Comparison of ENCODE assay signal across 9 mouse cellular contexts in the genomic region with DNA sequence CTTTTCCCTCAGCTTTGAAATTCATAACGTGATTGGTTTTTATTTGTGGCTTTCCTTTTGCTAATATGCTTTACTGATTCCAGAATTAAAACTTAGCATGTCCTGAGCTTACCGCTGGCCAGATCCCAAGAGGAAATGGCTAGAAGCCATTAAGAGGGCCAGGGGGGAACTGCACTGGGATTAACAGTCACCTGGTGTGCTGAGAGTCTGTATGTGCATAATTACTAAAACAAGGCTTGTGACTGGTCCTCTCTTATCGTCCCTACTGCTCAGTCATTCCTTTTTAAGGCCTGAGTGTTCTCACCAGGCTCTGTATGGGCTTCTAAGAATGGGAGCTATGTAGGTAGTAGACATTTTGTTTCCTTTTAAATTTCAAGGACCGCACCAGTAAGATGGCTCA. TPM values are rescaled to one million over a fixed set of nuclear protein-coding genes. Genes with fewer than 3 reads are reported as not detected.
A peak's percentile ranks its signal among the peaks of the same experiment; 100 is the strongest.
DNase-seq lines count a peak whose midpoint lies in the region; ATAC-seq and TF ChIP-seq lines count a peak whose summit lies in the region.
"Had no signal": no experiment of that assay in that cellular context is flagged by ENCODE, and none has a peak within 500 bp of the region (broad histone marks: within the 10 kb centered on the region; RNA-seq: fewer than 3 reads in every experiment).

No protein-coding gene starts in this region.

- H3K4me3 ChIP-seq in forebrain, embryonic 10.5 days, result no peak overlapping the region
- no peak overlapping the region for H3K4me3 ChIP-seq in forebrain, embryonic 11.5 days (ENCODE audit: low read depth, low read length)
- H3K4me3 ChIP-seq in kidney, adult 2 months (ENCODE audit: insufficient read depth, low read depth, low read length), result no peak overlapping the region
- no peak overlapping the region for H3K4me3 ChIP-seq in lung, embryonic 16.5 days (ENCODE audit: low read length)
- no peak overlapping the region for H3K4me3 ChIP-seq in forebrain, embryonic 16.5 days (replicated peaks; ENCODE audit: low read length)

- no peak for DNase-seq in forebrain, embryonic 10.5 days (ENCODE audit: extremely low spot score, low spot score)
- DNase-seq in forebrain, embryonic 11.5 days (ENCODE audit: low spot score), result no peak
- peak; percentile 61 to 64 for DNase-seq in heart, adult 9 months (ENCODE audit: low spot score in 2 of 2)
- peak; percentile 84 for DNase-seq in kidney, adult 2 months
- no peak for DNase-seq in spleen, adult 18-20 months
- DNase-seq in left cerebral cortex, postnatal 14 days (ENCODE audit: low spot score in 2 of 2), result no peak

- no peaks in the 10 kb centered on the region for H3K27me3 ChIP-seq in forebrain, embryonic 10.5 days (ENCODE audit: poor library complexity, severe bottlenecking)
- no peaks in the 10 kb centered on the region for H3K27me3 ChIP-seq in forebrain, embryonic 11.5 days (ENCODE audit: control insufficient read depth, insufficient read depth, low read length)
- H3K27me3 ChIP-seq in kidney, adult 2 months (replicated peaks; ENCODE audit: control insufficient read depth, insufficient read depth, low read length), result no peaks in the 10 kb centered on the region
- no peaks in the 10 kb centered on the region for H3K27me3 ChIP-seq in lung, embryonic 16.5 days (ENCODE audit: control insufficient read depth, insufficient read depth, low read depth, low read length)
- H3K27me3 ChIP-seq in forebrain, embryonic 16.5 days (replicated peaks; ENCODE audit: control insufficient read depth, insufficient read depth, low read length), result no peaks in the 10 kb centered on the region

- H3K9me3 ChIP-seq in forebrain, embryonic 10.5 days, result no peaks in the 10 kb centered on the region
- no peaks in the 10 kb centered on the region for H3K9me3 ChIP-seq in forebrain, embryonic 11.5 days (ENCODE audit: control insufficient read depth, low read length)
- no peaks in the 10 kb centered on the region for H3K9me3 ChIP-seq in lung, embryonic 16.5 days (ENCODE audit: control insufficient read depth, low read length)
- no peaks in the 10 kb centered on the region for H3K9me3 ChIP-seq in forebrain, embryonic 16.5 days (ENCODE audit: control insufficient read depth, low read length)

- no peak for ATAC-seq in forebrain, embryonic 11.5 days (replicated peaks; ENCODE audit: low FRiP score)
- no peak for ATAC-seq in lung, embryonic 16.5 days (ENCODE audit: low read depth)
- no peak for ATAC-seq in forebrain, embryonic 16.5 days
- ATAC-seq: midbrain, embryonic 16.5 days had no signal

- no peak for TF ChIP-seq POLR2A in kidney, adult 2 months (IDR thresholded peaks at IDR 0.05; ENCODE audit: low read depth, low read length)

- no peak for TF ChIP-seq CTCF in kidney, adult 2 months (conservative IDR thresholded peaks at IDR 0.05; ENCODE audit: insufficient read depth, insufficient read length, low read depth, low read length)

- WGBS in forebrain, embryonic 10.5 days, result 40% methylated on average over 4 of the region's 4 CpGs
- 34% methylated on average over 4 of the region's 4 CpGs for WGBS in forebrain, embryonic 11.5 days
- WGBS in kidney, adult 2 months, result 34% methylated on average over 4 of the region's 4 CpGs
- 35% methylated on average over 4 of the region's 4 CpGs for WGBS in lung, embryonic 16.5 days
- 30% methylated on average over 4 of the region's 4 CpGs for WGBS in forebrain, embryonic 16.5 days

- H3K36me3 ChIP-seq in forebrain, embryonic 10.5 days (replicated peaks), result peaks cover 17% of the 10 kb centered on the region
- H3K36me3 ChIP-seq in forebrain, embryonic 11.5 days (ENCODE audit: control insufficient read depth, insufficient read depth, low read length), result no peaks in the 10 kb centered on the region; the same call in 1 of the 2 replicates
- H3K36me3 ChIP-seq in kidney, adult 2 months (ENCODE audit: control insufficient read depth, insufficient read depth, low read length), result no peaks in the 10 kb centered on the region
- no peaks in the 10 kb centered on the region for H3K36me3 ChIP-seq in lung, embryonic 16.5 days (ENCODE audit: control insufficient read depth, insufficient read depth, low read length)
- 0 out of 2 replicates have a peak, but pooled peaks cover 2% of the 10 kb centered on the region for H3K36me3 ChIP-seq in forebrain, embryonic 16.5 days (ENCODE audit: control insufficient read depth, insufficient read depth)

- H3K4me1 ChIP-seq in forebrain, embryonic 10.5 days, result peaks cover 14% of the 10 kb centered on the region
- no peaks in the 10 kb centered on the region for H3K4me1 ChIP-seq in forebrain, embryonic 11.5 days (replicated peaks; ENCODE audit: control insufficient read depth, insufficient read depth, low read length)
- peaks cover 21% of the 10 kb centered on the region for H3K4me1 ChIP-seq in kidney, adult 2 months (ENCODE audit: control insufficient read depth, insufficient read depth, low read length)
- H3K4me1 ChIP-seq in lung, embryonic 16.5 days (replicated peaks; ENCODE audit: control insufficient read depth, insufficient read depth, low read length), result peaks cover 4% of the 10 kb centered on the region; the same call in 1 of the 2 replicates
- peaks cover 2% of the 10 kb centered on the region; the same call in 1 of the 2 replicates for H3K4me1 ChIP-seq in forebrain, embryonic 16.5 days (replicated peaks; ENCODE audit: control insufficient read depth, insufficient read depth, low read length)

- H3K4me2 ChIP-seq in forebrain, embryonic 11.5 days (ENCODE audit: low read depth, low read length, severe bottlenecking), result no peak overlapping the region
- H3K4me2 ChIP-seq in lung, embryonic 16.5 days (ENCODE audit: low read depth, low read length), result no peak overlapping the region
- H3K4me2 ChIP-seq in forebrain, embryonic 16.5 days (ENCODE audit: low read length), result no peak overlapping the region

- H3K27ac ChIP-seq in forebrain, embryonic 10.5 days, result 0 out of 2 replicates have a peak overlapping the region, but pooled peaks have one; percentile 12
- no peak overlapping the region for H3K27ac ChIP-seq in forebrain, embryonic 11.5 days (ENCODE audit: low read depth, low read length)
- peak overlapping the region; percentile 61; the same call in 1 of the 2 replicates for H3K27ac ChIP-seq in kidney, adult 2 months (ENCODE audit: insufficient read depth, low read depth, low read length)
- H3K27ac ChIP-seq in lung, embryonic 16.5 days (ENCODE audit: low read length), result peak overlapping the region; percentile 22; the same call in 1 of the 2 replicates
- H3K27ac ChIP-seq in forebrain, embryonic 16.5 days (ENCODE audit: low read length), result no peak overlapping the region

- H3K9ac ChIP-seq in forebrain, embryonic 11.5 days (ENCODE audit: low read length), result no peak overlapping the region
- H3K9ac ChIP-seq in lung, embryonic 16.5 days (ENCODE audit: low read length), result no peak overlapping the region
- no peak overlapping the region for H3K9ac ChIP-seq in forebrain, embryonic 16.5 days (replicated peaks; ENCODE audit: low read depth, low read length)

- intact Hi-C loops in left cerebral cortex, postnatal 14 days (cut with DNase I), result no loop called here

RNA-seq across cellular contexts. Expression of gene Slc16a1, which starts 23.5 kb away (rescaled TPM):
- 57.3 and 60.0 TPM in 2 replicates for polyA plus RNA-seq in forebrain, embryonic 10.5 days (2016; fragmentation: Nextera tagmentation; extraction: Ambion mirVana)
- 45.1 and 45.9 TPM in 2 replicates for polyA plus RNA-seq in forebrain, embryonic 11.5 days (2014; fragmentation: Nextera tagmentation; extraction: Ambion mirVana)
- 18.3 and 23.1 TPM in 2 replicates for polyA plus RNA-seq in kidney, adult 2 months (2012; rRNA removed)
- polyA plus RNA-seq in lung, embryonic 16.5 days (2015; fragmentation: Nextera tagmentation; extraction: Ambion mirVana), result 28.0 and 28.1 TPM in 2 replicates
- total RNA-seq in left cerebral cortex, postnatal 14 days (2021), result 10 to 100 TPM; 73.0 to 75.0 TPM
- polyA plus RNA-seq in forebrain, embryonic 16.5 days (2015; fragmentation: Nextera tagmentation; extraction: Ambion mirVana), result 17.8 and 22.6 TPM in 2 replicates

Comparison
In these comparisons a context has a peak if more than half of its experiments do, and no peak if none do; other contexts are left out.
1. H3K27ac ChIP-seq: peak in forebrain, embryonic 10.5 days (single experiment), kidney, adult 2 months (single experiment) and lung, embryonic 16.5 days (single experiment); none in forebrain, embryonic 11.5 days (single experiment) and forebrain, embryonic 16.5 days (single experiment).
2. DNase-seq: peak in heart, adult 9 months (2 of 2) and kidney, adult 2 months (single experiment); none in forebrain, embryonic 10.5 days (single experiment), forebrain, embryonic 11.5 days (single experiment), spleen, adult 18-20 months (0 of 2) and left cerebral cortex, postnatal 14 days (0 of 2).